Mouse (Mus musculus) left cerebral cortex, adult 2 months (tissue): Measurements from ENCODE around the gene Dync2li1. TPM values are rescaled to one million over a fixed set of nuclear protein-coding genes. Genes with fewer than 3 reads are reported as not detected.

Source experiments
- DNase-seq, 2 experiments: peaks; one replicate each; pipeline ENCODE4 v3.0.0; 2021 to 2022; ENCODE audit warnings: low spot score in 2 of 2, mixed read lengths in 1 of 2; ENCODE audit errors: extremely low spot score in 1 of 2
- H3K27ac ChIP-seq: fragments of 200-600 bp; 2 replicates; pipeline ENCODE4 v1.8.1; 2022
- H3K4me3 ChIP-seq: fragments of 200-600 bp; 2 replicates; pipeline ENCODE4 v1.8.1; 2022
- CTCF ChIP-seq: fragments of 200-600 bp; IDR thresholded peaks from 2 replicates; pipeline ENCODE4 v1.8.1; 2022; ENCODE audit warnings: antibody characterized with exemption, mild to moderate bottlenecking, moderate library complexity
- intact Hi-C: fragments of 180-260 bp; cut with DNase I; formaldehyde crosslinking; loops from one replicate; pipeline ENCODE4 v1.15.1; 2025
- long read RNA-seq, 2 experiments: library from polyadenylated mRNA; stranded (forward); transcript quantifications; one replicate each; pipeline ENCODE4 v2.0.0; 2021; ENCODE audit warnings: borderline mapping rate in 2 of 2
- total RNA-seq, 2 experiments: library from RNA; stranded (reverse); gene quantifications; 2 replicates each; pipeline ENCODE4 v1.2.3; 2021

Gene Dync2li1
- 10 to 100 TPM; 19.4 to 23.5 TPM for total RNA-seq
- long read RNA-seq, experiment 1, transcript Dync2li1-201 (13 exons, 1,354 nt), result major isoform, 19 of 20 reads
- long read RNA-seq, experiment 1, partial matches to known transcripts, result 1 of 20 reads
- long read RNA-seq, experiment 1, other reads (novel, unspliced or antisense), result 0 of 20 reads
- long read RNA-seq, experiment 2, transcript Dync2li1-201 (13 exons, 1,354 nt), result major isoform, 10 of 12 reads
- long read RNA-seq, experiment 2, partial matches to known transcripts, result 0 of 12 reads
- long read RNA-seq, experiment 2, other reads (novel, unspliced or antisense), result 2 of 12 reads

DNA sequence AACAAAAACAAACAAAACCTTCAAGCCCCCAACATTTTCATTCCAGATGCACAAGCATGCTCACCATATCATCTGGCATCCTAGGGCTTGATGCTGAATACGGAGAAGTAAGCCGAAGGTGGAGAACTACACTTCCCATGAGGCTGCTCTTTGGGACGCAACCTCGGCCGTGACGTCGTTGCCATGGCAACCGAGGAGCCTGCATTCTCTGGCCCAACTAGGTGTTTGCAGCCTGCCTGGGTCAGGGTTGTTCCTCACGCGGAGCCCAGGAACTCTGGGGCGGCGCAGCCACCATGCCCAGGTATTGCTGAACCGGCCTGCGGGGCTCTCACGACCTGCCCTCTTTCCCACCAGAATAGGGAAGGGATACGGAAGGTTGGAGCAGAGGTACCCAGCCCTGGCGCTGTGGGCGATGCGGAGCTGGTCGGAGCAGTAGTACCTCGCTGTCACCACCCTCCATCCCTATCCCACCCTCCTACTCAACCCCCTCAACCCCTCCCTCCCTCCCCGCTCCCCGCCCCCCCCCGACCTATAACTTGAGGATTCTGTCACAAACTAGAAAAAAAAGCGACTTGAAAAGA is at the start of gene Dync2li1:
Gene Dync2li1 (plus strand): TSS at position 221 of the 581 bp plus-strand sequence.
- peak within 1 kb of the TSS; percentile 85 for H3K27ac ChIP-seq
- peak; percentile 89 to 90 for DNase-seq
- H3K4me3 ChIP-seq, result peak within 1 kb of the TSS; percentile 77
- intact Hi-C loops, result loop anchor here (5.0 kb wide), 1 partner anchor 159 kb away; the partner anchor contains the start of gene Thada
- no peak; the same call in 1 of the 2 replicates for TF ChIP-seq CTCF

DNA sequence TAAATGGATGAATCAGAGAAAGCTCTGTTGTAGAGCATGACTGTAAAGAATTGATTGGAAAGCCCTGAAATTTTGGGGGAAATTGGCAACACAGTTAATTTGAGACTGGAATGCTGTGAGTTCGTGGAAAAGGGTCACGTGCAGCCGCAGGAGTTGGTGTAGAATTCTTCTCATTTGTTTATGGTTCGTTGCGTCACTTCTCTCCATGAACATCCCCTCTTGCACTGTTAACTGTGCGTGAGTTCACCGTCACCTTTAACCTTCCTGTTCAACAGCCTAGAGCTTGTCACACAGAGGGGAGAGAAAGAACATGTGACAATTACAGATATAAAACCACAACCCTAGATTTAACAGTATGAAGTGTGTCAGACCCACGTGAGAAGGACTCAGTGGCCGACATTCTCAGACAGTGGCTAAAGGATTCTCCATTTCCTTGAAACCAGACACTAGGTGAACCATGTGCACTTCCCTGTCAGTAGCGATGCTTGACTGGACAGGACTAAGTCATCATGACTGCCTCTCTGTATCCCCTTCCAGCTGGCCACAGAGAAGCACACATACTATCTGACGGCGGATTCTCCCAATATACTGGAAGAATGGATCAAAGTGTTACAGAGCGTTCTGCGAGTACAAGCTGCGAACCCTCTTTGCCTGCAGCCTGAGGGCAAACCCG is 49.5 kb upstream of the Dync2li1 start:
- Histone ChIP-seq H3K4me3 (no peak overlapping the region), H3K27ac (no peak overlapping the region)
- no peak for TF ChIP-seq CTCF
- intact Hi-C loops, result no loop called here
- no peak for DNase-seq

DNA sequence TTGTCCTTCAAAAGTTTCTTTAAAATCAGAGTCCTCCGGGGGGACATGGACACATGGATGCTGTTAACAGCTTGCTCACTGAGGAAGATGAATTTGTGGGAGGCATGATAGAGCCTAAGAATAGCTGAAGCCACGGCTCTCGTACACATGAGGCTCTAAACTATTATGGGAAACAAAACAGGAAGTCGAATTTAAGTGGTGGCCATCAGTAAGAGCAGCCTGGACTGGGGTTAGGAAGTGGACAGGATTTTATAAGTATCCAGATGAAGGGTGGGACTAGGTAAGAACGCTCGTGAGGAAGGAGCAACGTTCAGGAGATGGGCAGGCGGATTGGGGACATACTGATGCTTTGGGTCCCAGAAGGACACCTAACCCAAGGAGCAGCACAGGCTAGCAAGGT is 47.0 kb upstream of the Dync2li1 start:
- intact Hi-C loops, result no loop called here
- H3K27ac ChIP-seq, result no peak overlapping the region
- no peak overlapping the region for H3K4me3 ChIP-seq
- TF ChIP-seq CTCF, result no peak
- DNase-seq, result no peak

DNA sequence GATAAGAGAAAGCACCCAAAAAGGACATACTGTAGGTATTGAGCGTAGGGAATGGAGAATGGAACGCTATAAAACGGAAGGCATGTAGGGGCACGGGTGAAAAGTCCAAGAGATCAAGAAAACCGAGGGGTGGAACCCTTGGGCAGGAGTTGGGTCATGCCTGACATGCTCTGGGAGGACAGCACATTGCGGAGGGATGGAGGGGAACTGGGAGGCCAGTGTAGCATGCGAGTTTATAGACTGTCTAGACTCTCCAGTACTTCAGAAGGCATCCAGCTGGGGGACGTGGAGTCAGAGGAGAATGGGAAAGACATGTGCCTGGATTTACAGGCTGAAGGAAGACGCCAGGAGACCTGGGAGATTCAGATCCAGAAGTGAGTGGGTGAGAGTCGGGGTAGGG is 46.5 kb upstream of the Dync2li1 start:
- no peak for TF ChIP-seq CTCF
- no peak overlapping the region for H3K4me3 ChIP-seq
- no peak for DNase-seq
- H3K27ac ChIP-seq, result no peak overlapping the region
- intact Hi-C loops, result loop anchor here (5.0 kb wide), 2 partner anchors 68 to 113 kb away; partner anchors contain the start of genes Plekhh2 and Thada

DNA sequence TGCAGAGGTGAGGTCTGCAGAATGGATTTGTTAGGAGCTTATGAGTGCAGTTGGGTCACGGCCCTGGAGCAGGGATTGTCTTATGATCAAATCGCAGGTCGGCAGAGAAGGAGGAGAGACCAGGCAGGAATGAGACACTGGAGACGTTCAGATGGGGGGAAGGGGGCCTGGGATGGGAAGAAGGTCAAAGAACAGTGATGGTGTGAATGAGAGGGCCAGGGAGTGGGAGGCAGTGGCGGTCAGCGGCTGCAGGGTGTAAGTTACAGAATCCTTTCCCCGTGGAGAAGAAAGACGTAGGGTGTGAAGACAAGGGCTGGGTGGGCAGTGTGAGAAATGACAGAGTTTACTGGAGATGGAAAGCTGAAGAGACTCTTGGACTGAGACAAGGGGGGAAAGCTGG is 45.5 kb upstream of the Dync2li1 start:
- H3K27ac ChIP-seq, result no peak overlapping the region
- intact Hi-C loops, result loop anchor here (5.0 kb wide), 2 partner anchors 69 to 114 kb away; partner anchors contain the start of genes Plekhh2 and Thada
- DNase-seq, result no peak
- no peak overlapping the region for H3K4me3 ChIP-seq
- TF ChIP-seq CTCF, result no peak

DNA sequence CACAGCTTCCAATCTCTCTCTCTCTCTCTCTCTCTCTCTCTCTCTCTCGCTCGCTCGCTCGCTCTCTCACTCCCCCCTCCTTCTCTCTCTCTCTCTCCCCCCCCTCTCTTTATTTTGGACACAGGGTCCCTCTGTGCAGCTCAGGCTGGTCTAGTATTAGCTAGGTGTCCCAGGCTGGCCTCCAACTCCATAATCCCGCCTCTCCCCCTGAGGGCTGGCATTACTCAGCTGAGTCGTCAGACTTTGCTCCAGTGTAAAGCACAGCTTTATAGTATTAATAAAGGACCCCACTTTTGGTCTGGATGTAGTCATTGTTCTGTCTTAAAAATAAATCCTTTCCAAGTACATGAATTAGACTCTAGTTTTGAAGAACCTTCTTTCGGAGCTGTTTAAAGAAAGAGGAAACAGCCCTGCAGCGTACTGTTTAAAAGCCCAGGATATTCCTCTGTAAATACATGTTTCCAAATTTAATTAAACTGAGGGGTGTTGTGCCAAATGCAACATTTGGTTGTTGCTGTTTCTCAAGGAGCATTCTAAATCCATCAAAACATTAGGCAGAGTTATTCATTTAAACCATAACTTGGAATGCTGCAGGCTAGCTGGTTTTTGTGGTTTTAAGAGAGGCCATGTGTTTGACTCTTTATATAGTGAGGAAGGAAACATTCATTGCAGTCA is 44.4 kb upstream of the Dync2li1 start:
- no peak for TF ChIP-seq CTCF
- no peak overlapping the region for H3K27ac ChIP-seq
- intact Hi-C loops, result loop anchor here (5.0 kb wide), 2 partner anchors 70 to 115 kb away; partner anchors contain the start of genes Plekhh2 and Thada
- DNase-seq, result no peak
- no peak overlapping the region for H3K4me3 ChIP-seq

DNA sequence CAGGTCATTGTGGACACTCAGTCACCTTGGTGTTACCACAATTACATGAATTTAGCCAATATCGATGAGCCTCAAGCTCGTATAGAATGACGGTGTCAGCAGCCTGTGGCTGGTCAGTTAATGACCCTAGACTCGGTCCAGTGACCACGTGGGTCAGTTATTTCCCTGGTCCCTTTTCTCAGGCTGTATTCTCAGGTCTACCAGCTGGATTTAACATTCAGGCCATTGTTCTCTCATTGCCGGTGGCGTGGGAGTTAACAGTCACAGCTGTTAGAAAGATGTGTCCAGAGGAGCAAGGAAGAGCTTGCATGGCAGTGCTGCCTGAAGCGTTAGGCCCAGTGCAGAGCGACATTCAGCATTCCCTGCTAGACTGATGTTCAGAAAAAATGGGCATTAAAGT is 42.2 kb upstream of the Dync2li1 start:
- TF ChIP-seq CTCF, result no peak
- Histone ChIP-seq H3K27ac (no peak overlapping the region), H3K4me3 (no peak overlapping the region)
- intact Hi-C loops, result loop anchor here (5.0 kb wide), 2 partner anchors 72 to 117 kb away; partner anchors contain the start of genes Plekhh2 and Thada
- DNase-seq, result no peak

DNA sequence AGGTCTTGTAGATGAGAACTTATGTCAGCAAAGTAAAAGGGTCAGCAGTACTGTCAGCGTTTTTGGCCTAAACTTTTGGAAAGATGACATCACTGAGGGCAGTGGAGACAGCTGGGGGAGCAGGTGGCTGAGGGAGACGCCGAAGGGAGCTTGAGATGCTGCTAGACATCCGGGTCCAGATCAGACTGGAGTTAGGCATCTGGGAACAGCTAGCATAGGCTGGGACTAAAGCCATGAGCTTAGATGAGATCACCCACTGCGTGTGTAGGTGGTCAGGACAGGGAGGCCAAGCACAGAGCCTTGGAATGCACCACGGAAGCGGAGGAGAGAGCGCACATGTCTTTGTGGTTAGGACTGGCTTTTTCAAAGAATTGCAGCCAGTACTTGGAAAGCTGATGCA is 41.2 kb upstream of the Dync2li1 start:
- no peak overlapping the region for H3K27ac ChIP-seq
- TF ChIP-seq CTCF, result no peak
- peak; percentile 29 to 63 for DNase-seq
- no peak overlapping the region for H3K4me3 ChIP-seq
- intact Hi-C loops, result no loop called here

DNA sequence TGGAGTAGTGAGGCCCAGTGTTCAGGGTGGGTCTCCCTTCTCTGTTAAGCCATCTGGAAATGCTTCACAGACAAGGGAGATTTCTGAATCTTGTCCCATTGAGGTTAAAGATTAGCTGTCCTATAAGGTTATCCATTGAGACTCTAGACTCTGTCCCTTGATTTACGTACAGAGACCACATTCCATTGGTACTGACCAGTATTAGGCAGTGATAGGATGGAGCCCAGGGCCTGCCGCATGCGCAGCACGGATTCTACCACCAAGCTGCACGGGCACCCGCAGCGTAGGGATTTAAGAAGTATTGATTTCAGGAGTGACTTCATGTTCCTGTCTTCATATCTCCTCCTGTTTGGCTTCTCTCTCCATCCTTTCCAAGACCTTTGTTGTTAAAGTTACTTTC is 36.2 kb upstream of the Dync2li1 start:
- no peak for DNase-seq
- Histone ChIP-seq H3K27ac (no peak overlapping the region), H3K4me3 (no peak overlapping the region)
- intact Hi-C loops, result no loop called here
- TF ChIP-seq CTCF, result no peak

DNA sequence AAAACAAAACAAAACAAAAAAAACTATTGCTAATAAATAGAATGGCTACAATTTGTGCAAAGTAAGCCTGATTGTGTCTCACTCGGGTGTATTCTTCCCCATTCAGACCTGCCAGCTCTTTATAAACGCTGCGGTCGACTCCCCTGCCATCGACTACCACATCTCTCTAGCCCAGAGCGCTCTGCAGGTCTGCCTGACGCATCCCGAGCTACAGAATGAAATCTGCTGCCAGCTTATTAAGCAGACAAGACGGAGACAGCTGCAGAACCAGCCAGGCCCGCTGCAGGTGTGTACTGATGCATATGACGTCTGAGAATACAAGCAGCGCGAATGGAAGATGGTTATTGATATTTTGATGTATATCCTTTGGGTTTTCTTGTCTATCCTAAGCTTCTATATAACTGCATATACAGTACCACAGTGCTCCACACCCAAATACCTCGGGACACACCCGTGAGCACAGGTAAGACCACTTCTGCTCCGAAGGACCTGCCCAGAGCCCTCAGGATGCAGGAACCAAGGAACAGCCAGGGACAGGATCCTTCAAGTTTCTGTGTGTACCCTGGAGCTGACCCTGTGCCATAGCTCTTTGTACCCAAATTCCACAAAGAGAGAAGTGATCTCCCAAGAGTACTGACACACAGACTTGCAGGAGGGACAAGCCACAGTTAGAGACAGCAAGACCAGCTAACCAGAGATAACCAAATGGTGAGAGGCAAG is 34.7 kb upstream of the Dync2li1 start:
- H3K27ac ChIP-seq, result no peak overlapping the region
- H3K4me3 ChIP-seq, result no peak overlapping the region
- intact Hi-C loops, result no loop called here
- TF ChIP-seq CTCF, result no peak
- DNase-seq, result no peak

DNA sequence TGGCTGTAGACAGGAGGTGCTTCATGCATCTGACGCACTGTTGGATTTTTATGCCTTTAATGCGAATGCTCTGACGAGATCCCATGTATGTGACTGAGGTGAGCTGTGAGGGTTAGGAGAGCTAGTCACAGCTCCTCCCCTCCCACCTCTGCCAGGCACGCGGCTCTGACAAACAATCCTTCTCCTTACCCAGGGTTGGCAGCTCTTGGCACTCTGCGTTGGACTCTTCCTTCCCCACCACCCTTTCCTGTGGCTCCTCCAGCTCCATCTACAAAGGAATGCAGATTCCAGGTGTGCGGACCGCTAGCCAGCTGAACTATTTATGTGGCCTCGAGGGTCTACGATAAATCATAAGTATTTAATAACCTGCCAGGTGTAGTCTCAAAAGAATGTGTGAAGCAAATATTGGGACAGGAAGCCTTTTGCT is 30.3 kb upstream of the Dync2li1 start:
- intact Hi-C loops, result no loop called here
- no peak for TF ChIP-seq CTCF
- no peak for DNase-seq
- Histone ChIP-seq H3K4me3 (0 out of 2 replicates have a peak overlapping the region, but pooled peaks have one; percentile 9), H3K27ac (no peak overlapping the region)
